Mouse (Mus musculus) embryo, embryonic 11 days (tissue): ENCODE data around the gene Nrxn1.

ENCODE experiments used
- DNase-seq: peaks from one replicate; pipeline ENCODE4 v3.0.0-alpha.2; 2015

Nrxn1 gene

DNA sequence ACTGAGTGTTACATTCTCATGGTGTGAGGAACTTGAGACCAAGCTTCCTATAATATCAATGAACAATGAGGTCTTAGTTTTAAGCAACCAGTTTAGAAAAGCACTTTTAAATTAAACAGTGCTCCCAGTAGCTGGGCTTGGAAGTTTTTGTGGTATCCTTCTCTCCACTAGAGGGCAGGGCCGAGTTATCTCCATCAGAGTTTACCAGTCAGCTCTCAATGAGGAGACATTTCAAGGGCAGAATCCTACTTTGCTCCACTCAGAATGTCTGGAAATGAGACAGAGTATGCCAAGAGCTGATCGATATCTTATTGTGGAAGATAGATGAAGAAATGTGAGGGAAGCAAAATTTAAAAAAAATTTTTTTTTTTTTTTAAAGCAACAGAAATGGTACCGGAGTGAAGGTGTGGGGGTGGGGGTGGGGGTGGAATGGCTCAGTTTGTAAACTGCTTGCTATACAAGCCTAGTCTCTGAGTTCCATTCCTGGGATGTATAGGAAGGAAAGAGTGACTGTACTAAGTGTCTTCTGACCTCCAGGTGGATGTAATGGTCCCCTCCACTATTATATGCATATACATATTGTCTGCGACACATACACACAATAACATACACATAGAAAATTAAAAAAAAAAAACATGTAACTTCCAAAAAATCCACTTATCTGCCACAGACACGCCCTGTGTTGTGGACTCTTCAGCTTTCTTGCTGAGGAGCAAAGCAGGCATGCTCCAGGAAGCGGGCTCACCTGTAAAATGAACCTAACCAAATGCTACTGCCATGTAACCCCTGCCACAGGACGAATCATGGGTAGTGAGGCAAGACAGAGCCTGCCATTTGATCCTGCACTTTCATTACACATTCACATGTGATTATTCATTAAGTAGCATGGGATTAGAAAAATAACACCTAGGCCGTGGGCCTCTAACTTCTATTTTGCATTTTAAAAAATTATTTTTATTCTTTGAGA is 283.4 kb downstream of the Nrxn1 start:
- peak; percentile 76 for DNase-seq

- no peak for DNase-seq
These were observed 284.6 kb downstream of the Nrxn1 start for GRCm38 (mm10) chr17:90808256-90808655.

DNA sequence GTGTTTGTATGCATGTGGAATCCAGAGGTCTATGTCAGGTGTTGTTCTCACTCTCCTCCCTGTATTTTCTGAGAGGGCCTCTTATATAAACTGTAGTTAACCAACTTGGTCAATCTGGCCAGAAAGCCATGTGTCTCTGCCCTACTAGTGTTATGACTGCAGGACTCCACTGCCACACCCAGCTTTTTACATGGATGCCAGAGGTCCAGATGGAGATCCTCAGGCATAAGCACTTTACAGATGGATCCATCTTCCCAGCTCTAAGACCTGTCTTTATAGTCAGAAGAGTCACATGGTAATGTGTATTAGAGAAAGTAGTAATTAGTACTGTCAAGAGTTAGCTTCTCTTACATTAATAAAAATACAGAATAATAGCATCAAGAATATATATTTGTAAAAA is 285.7 kb downstream of the Nrxn1 start:
- DNase-seq: no peak

DNA sequence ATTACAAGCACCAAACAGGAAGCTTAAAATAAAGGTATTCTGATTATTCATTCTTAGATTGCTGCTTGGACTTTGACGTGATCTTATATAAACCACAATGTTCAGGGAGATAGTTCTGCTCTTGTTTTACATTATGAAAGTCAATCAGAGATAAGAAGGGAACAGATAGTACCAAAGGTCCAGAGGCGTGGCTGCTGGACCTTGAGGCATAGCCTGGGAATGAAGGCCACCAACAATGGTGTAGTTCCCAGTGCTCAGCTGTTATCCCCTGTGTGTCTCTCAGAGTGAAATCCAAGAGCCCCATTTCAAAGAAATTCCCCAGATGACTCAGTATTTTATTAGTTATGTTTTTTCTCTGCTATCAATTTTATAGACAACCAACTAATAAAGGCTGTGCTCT is 294.2 kb downstream of the Nrxn1 start:
- DNase-seq: no peak

- no peak for DNase-seq
These were observed 295.1 kb downstream of the Nrxn1 start for GRCm38 (mm10) chr17:90797659-90798288.

DNA sequence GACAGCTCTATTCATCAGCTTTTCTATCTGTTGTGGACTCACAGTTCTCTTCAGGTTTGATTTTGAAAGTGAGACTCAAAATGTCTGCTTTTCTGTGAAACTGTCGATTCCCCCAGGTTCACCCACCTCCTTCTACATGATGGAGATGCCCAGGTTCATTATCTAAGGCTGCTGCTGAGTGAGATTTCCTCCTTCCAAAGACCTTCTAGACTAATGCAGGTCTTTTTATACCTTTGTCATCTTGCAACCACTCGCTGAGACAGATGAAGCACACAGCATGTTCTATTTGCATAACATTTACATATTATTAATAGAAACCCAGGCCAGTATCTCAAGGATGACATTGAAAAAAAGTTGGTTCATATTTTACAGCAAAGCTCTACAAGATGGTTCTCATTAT is 295.9 kb downstream of the Nrxn1 start:
- DNase-seq: no peak

DNA sequence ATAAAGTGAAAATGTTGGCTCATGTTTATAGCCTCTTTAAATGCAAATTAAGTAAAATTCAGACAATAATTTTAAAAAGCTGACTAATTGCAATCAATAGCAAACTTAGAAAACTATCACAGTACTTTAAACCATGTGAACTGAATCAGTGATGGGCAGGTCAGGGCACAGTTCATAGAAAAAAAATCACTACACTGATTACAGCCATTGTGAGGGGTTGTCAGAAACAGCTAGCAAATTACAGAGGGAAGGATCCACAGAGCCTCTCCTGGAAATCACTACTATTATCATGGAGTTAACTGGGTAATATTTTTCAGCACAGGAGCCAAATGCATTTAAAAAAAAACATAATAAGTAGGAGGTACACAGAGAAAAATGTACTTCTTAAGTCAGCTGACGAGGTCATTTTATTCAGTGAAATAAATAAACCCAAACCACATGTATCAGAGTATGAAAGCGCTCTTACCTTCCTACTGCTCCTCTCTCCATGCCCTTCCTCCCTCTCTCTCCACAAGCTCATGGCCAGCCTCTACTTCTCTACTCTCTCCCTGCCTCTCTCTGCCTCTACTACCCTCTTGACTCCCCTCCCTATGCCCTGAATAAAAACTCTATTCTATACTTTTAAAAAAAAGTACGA is 304.3 kb downstream of the Nrxn1 start:
- DNase-seq: no peak

DNA sequence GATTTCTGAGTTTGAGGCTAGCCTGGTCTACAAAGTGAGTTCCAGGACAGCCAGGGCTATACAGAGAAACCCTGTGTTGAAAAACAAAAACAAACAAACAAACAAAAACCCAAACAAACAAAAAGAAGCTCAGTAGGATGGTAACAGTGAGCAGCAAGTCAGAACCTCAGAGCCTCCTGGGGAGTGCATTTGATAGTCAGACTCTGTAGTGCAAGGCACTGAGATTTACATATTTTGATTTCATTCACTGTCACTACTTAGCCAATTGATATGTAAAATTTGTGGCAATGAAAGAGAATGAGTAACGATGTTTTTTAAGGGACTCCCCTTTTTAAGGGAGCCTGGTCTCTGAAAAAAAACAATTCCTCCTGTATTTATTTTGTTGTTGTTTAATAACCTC is 304.8 kb downstream of the Nrxn1 start:
- no peak for DNase-seq

DNA sequence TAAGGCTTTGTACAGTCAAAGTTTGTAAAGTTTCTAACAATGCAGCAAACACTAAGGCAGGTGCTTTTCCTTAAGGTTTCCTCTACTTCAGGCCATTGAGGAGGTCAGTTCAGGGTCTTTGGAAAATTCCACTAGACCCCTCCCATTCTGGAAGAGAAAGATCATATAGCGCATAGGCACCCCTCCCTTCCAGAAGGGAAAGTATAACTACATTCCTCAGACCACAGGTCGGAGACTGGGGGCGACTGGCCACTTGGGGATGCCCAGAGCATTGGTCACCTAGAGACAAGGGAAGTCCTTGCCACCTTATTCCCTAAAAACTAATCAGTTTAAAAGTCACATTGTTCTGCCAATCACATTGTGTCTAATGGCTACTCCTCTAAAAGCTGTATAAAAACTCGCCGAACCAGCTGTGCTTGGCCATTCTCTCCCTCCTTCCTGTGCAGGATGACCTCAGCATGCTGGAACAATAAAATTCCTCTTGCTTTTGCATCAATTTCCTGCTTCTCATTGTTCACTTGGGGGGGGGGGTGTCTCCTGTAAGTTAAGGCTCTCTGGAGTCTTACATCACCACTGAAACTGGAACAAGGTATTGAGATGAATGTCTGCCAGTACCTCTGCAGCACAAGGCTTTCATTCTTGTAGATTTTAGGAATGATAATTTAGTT is 305.6 kb downstream of the Nrxn1 start:
- no peak for DNase-seq

- peak; percentile 7 for DNase-seq
These were observed 312.4 kb downstream of the Nrxn1 start for GRCm38 (mm10) chr17:90780481-90780880.

DNA sequence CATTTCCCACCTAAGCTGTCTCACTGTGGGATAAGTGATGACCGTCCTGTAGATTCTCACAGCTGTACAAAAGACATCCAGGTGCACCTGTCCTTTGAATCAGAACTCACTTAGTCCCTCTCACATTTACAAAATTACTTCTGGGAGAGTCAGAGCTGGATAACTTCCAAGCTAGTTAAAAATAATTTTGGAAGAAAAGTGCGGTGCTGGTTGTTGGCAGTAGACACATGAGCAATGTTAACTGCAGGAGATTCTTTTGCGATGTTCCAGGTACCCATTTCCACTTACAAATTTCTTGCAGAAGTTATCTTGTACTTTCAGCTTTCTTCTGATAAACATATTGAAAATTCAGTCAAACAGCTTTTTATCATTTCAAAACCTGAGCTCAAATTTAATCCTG is 317.5 kb downstream of the Nrxn1 start:
- DNase-seq: no peak

DNA sequence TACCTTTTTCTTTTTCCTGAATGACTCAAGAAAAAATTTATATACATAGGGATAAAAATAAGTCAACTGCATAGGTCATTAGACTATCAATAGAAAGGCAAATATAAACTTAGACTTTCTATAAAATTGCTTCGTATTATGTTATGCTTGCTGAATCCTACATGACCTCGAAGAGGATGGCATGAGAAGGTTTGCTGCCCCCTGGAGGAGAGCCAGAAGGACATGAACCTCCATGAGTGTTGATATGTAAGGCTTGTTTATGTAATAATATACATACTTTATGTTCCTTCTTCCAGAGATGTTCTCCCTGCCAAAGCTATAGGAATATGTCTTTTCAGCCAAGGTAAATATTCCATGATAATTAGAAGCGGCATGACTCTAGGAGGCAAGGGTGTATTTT is 319.6 kb downstream of the Nrxn1 start:
- DNase-seq: no peak

- DNase-seq: peak; percentile 36
These were observed 324.7 kb downstream of the Nrxn1 start for GRCm38 (mm10) chr17:90768216-90768615.

- DNase-seq: peak; percentile 8
These were observed 365.7 kb downstream of the Nrxn1 start for GRCm38 (mm10) chr17:90727124-90727523.

- no peak for DNase-seq
These were observed 388.1 kb downstream of the Nrxn1 start for GRCm38 (mm10) chr17:90704773-90705172.

- no peak for DNase-seq
These were observed 390.2 kb downstream of the Nrxn1 start for GRCm38 (mm10) chr17:90702626-90703025.

DNA sequence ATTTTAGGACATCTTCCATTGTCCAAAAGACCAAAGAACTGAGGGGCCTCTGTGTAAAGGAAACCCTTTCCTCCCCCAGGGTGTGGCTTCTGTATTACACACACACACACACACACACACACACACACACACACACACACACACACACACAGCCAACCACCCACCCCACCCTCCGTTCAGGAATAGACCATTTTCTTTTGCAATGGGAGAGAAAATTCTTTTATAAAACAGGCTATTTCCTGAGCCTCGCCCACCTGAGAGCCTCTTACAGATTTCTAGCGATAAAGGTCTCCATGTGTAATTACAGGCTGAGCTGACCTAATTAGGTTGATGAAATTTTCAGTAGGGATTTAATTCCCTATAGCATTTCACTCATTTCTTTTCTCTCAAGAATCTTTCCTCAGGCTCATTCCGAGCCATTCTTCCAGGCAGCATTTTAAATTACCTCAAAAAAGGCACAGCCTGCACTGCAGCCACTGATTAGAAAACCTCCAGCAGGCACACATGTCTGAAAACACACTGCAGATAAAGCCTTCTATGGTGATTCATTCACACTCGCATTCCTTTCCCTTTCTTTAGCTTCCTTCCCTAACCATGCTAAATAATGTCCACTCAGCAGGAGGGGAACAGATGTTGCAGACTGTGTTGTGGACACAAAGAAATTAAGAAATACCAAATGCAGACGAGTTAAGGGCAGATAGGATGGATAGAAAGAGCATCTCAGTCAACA is 396.6 kb downstream of the Nrxn1 start:
- DNase-seq: peak; percentile 51

DNA sequence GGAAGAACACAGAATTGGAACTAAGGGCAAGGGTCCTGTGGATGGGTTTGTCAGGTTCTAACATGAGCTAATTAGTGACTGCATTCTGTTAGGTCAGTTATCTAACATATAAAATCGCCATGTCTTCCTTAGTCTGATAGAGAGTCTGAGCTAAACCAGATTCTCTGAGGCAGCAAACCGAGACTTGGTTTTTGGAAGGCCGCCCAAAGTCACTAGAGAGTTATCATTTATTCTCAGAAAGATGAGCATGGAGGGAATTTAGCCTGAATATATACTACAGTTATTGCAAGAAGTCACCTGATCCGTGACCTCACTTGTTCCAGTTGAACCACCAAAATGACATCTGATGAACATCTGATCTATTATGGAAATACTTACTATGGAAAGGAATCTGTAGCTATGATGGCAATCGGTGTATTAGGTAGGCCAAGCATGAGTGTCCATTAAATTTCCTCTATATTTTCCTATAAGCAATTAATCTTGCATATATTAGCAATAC is 397.7 kb downstream of the Nrxn1 start:
- DNase-seq: no peak

DNA sequence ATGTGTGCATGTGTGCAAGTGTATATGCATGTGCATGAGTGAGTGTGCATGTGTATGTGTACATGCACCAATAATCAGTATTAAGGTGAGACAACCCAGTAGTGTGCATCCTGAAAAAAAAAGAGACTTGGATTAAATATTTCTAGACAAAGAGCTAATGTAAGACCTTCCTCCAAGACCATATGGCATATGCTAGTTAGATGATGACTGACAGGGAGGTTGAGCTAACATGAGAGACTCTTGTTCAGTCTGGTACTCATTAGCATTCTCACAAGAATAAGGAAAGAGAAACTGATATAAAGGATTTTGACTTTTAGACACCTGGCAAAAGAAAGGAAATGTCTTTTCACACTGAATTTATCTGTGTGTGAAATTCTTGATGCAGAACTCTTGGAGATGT is 408.7 kb downstream of the Nrxn1 start:
- no peak for DNase-seq

DNA sequence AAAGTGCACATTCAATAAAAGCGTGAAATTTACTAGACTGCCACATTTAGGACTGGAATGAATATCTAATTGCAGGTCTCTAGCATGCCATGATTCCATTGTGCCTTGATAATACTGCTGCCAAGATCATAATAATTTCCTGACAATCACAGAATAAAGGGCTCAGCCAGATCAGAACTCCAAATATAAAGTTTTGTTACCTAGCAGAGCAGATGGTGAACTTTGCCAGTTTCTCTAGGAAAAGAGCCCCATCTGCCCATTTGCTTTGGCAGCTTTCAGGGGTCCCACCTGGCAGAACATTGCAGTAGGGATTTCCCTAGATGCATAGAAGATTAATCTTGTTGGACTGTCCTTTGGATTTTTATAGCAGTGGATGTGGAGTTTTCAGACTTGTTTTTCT is 411.9 kb downstream of the Nrxn1 start:
- DNase-seq: no peak

DNA sequence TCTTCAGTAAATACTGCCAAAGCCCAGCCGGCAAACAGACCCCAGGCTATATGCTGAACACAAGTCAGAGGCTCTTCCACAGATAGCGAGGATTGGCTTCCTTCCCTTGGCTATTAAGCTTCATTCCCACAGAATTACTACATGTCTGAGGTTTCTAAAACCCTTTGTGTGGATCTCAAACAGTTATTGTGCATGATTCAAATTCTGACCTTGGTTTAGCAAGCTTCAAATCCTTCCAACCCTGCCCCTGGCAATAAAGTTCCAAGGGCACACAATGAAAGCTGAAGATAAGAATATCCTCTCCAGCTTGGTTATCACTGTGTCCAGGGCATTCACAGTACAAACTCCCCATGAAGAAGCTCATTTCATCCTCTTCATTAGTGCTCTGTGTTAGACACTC is 416.2 kb downstream of the Nrxn1 start:
- DNase-seq: no peak

DNA sequence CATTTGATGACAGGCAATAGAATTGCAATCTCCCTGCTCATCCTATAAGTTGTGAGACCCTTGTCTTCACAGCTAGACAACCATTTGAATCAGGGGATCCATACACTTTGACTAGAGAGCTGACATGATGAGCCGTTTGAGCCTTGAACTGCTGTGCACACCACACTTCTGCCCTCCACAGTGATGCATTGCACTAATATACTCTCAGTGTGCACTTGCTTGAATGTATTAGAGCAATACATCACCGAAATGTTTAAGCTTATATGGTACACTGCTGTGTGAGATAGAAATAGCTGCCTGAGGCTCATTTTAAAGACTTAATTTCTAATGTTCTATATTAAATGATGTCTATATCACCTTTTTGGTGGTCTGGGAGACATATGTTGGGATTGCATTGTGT is 430.6 kb downstream of the Nrxn1 start:
- DNase-seq: no peak
